Mouse (Mus musculus) layer of hippocampus, adult 2 months (tissue): ENCODE data around the gene Npr1. TPM values are rescaled to one million over a fixed set of nuclear protein-coding genes. Genes with fewer than 3 reads are reported as not detected.
A peak's percentile ranks its signal among the peaks of the same experiment; 100 is the strongest.

ENCODE experiments used
- DNase-seq, 2 experiments: peaks; one replicate each; pipeline ENCODE4 v3.0.0; 2022; ENCODE audit warnings: low spot score in 2 of 2
- H3K27ac ChIP-seq: fragments of 200-600 bp; 2 replicates; pipeline ENCODE4 v1.8.1; 2022
- H3K4me3 ChIP-seq: fragments of 200-600 bp; 2 replicates; pipeline ENCODE4 v1.8.1; 2022; ENCODE audit warnings: mild to moderate bottlenecking
- CTCF ChIP-seq: fragments of 200-600 bp; conservative IDR thresholded peaks from 2 replicates; pipeline ENCODE4 v1.8.1; 2022; ENCODE audit warnings: antibody characterized with exemption, mild to moderate bottlenecking, moderate library complexity
- total RNA-seq, 2 experiments: library from RNA; stranded (reverse); gene quantifications; 2 replicates each; pipeline ENCODE4 v1.2.3; 2021

The Npr1 gene
- total RNA-seq, 2 experiments from 2014 or later: 6.5 to 7.4 TPM

DNA sequence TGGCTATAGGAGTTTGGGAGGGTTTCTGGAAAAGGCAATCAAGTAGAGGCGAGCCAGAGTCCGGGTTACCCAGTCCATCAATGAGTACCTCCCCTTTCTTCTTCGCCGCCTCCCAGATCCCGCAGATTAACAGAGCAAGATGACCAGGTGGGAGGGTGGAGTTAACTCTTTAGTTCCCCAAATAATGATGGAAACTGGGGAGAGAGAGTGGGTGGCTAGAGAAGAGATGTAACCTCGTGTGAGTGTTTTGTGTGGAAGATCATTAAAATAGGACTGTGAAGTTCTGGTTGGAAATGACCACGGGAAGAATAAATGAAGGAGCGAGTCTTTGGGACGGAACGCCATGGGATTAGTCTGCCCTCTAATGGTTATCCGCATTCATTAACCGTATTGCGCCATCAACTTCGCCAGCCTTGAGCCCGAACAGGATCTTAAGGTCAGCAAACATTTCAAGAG is 673 bp upstream of the Npr1 start:
- peak; percentile 56 to 63 for DNase-seq
- H3K4me3 ChIP-seq: peak overlapping the region; percentile 61
- TF ChIP-seq CTCF: peak; percentile 92
- H3K27ac ChIP-seq: no peak overlapping the region

- DNase-seq: no peak
- TF ChIP-seq CTCF: no peak
- H3K4me3 ChIP-seq: peak overlapping the region; percentile 61
- H3K27ac ChIP-seq: no peak overlapping the region
Measured at GRCm38 (mm10) chr3:90465081-90465685, 483 bp downstream of the Npr1 start.

DNA sequence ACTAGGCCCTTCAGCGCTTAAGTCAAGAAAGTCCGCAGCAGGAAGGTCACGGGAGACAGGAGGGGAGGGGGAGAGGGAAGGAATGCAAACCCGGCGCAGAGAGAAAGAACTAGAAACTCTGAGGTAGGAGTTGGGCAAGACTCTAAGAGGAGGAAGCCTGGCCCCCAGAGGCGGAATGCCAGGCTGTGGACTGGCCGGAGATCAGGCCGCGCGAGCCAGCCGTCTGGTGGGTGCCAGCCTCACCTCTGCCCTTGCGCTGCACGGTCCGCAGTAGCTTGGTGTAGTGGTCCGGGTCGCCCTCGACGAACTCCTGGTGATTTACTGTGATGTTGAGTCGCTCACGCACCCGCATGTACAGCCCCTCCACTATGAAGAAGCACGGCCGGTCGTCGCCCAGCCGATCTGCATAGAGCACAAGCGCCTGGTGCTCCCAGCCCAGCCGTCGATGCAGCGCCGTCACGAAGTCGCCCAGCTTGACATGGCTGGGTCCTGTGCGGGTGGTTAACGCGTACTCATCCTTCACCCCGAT is 1.1 kb downstream of the Npr1 start:
- peak overlapping the region; percentile 61 for H3K4me3 ChIP-seq

DNA sequence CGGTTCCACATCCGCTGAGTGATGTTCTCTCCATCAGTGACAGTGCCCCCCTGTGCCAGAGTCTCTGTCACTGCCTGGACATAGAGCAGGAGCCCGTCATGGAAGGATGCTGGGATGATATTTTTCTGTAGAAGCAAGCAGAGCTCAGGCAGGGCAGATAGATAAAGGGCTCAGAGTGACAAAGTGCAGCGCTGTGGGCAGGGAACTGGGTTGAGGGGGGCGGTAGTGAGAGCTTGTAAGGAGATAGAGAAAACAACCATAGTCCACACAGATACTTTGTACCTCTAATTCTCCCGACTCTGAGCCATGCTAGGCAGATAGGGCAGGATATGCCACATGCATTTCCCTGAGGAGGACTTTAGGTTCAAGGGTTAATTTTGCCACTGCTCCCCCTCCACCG is 3.1 kb downstream of the Npr1 start:
- H3K4me3 ChIP-seq: no peak overlapping the region
- TF ChIP-seq CTCF: peak; percentile 34

More for the DNA sequence above, 1.1 kb downstream of the Npr1 start:
- TF ChIP-seq CTCF: no peak
- no peak for DNase-seq
- H3K27ac ChIP-seq: no peak overlapping the region

GRCm38 (mm10) chr3:90461935-90462334 is 3.7 kb downstream of the Npr1 start:
- no peak for TF ChIP-seq CTCF
- no peak overlapping the region for H3K4me3 ChIP-seq
- DNase-seq: no peak
- no peak overlapping the region for H3K27ac ChIP-seq

More for the DNA sequence above, 3.1 kb downstream of the Npr1 start:
- DNase-seq: no peak
- no peak overlapping the region for H3K27ac ChIP-seq

- TF ChIP-seq CTCF: no peak
- no peak overlapping the region for H3K27ac ChIP-seq
- DNase-seq: no peak
- no peak overlapping the region for H3K4me3 ChIP-seq
Measured at GRCm38 (mm10) chr3:90460315-90460714, 5.4 kb downstream of the Npr1 start.

GRCm38 (mm10) chr3:90459727-90460126 is 5.9 kb downstream of the Npr1 start:
- TF ChIP-seq CTCF: no peak
- H3K4me3 ChIP-seq: no peak overlapping the region
- no peak overlapping the region for H3K27ac ChIP-seq
- DNase-seq: no peak

DNA sequence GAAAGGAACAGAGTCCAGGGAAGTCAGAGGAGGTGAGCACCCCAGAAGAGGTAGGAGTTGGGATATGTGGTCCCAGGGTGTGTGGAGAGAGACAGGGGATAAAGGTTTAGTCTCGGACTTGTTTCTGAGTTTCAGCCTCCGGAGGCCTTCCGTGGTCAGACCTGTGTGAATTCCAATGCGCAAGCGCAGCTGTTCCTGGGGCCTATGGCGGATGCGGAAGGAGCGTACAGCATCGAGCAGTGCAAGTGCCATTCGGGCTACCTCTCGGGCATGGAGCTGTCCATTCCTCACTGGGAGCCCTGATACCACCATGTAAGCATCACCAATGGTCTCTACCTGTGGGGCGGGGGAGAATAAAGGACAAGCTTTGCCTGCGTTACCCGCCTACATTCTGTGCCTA is 10.7 kb downstream of the Npr1 start:
- H3K27ac ChIP-seq: no peak overlapping the region
- TF ChIP-seq CTCF: no peak
- DNase-seq: no peak
- no peak overlapping the region for H3K4me3 ChIP-seq

GRCm38 (mm10) chr3:90451396-90452095 is 14.1 kb downstream of the Npr1 start:
- peak; percentile 52 to 74 for DNase-seq
- Histone ChIP-seq H3K4me3 (no peak overlapping the region), H3K27ac (peak overlapping the region; percentile 85)
- no peak for TF ChIP-seq CTCF

GRCm38 (mm10) chr3:90450874-90451273 is 14.8 kb downstream of the Npr1 start:
- Histone ChIP-seq H3K27ac (peak overlapping the region; percentile 85), H3K4me3 (no peak overlapping the region)
- no peak for TF ChIP-seq CTCF
- DNase-seq: no peak

- DNase-seq: no peak
- no peak for TF ChIP-seq CTCF
- Histone ChIP-seq H3K4me3 (no peak overlapping the region), H3K27ac (no peak overlapping the region)
Measured at GRCm38 (mm10) chr3:90448626-90449025, 17.0 kb downstream of the Npr1 start.

DNA sequence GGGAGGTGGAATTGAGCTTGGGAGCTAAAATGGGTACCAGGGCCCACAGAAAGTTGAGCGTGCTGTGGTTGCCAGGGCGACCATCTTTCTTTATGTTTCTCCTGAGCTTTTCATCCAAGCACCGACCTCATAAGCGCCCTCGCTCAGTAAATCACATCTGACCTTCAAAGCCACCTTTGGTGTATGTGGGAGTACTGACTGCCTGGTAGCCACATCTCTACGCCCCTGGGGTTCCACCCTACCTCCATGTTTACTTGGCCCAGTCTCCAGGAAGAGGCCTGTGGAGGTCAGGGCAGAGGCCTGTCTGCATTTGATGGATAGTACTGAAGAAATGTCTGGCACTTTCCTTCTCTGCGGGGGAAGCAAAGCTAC is 18.6 kb downstream of the Npr1 start:
- Histone ChIP-seq H3K27ac (peak overlapping the region; percentile 84), H3K4me3 (peak overlapping the region; percentile 49; the same call in 1 of the 2 replicates)
- TF ChIP-seq CTCF: no peak
- no peak for DNase-seq

GRCm38 (mm10) chr3:90446389-90447122 is 19.1 kb downstream of the Npr1 start:
- H3K27ac ChIP-seq: peak overlapping the region; percentile 84
- peak overlapping the region; percentile 49 for H3K4me3 ChIP-seq

More at GRCm38 (mm10) chr3:90446389-90447122, 19.1 kb downstream of the Npr1 start:
- TF ChIP-seq CTCF: 0 out of 2 replicates have a peak, but pooled peaks have one; percentile 6
- DNase-seq: peak; percentile 53 to 59
